Mouse (Mus musculus): ENCODE measurements around the gene Gm21028.
"Not testable (repeated sequence)": the region's sequence is repeated elsewhere in the genome, so short reads cannot be mapped to it uniquely, and the experiment has no call there.

DNA sequence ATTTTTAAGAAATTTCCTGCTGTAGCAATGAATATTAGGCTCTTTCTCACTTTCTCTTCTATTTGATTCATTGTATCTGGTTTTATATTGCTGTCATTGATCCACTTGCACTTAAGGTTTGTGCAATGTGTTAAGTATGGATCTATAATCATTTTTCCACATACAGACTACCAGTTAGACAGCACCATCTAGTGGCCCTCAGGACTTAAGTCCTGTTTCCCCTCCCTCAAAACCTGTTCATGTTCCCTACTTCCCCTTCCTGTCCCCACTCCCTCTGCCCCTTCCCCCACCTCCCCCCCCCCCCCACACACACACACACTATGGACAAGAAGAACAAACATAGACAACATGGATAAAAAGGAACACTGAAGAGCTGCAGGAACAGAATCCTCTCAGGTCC, 17.3 kb upstream of the Gm21028 start:
- TF ChIP-seq GATA1 (IDR thresholded peaks at IDR 0.05; ENCODE audit: borderline replicate concordance, low read length); FLI1 (IDR thresholded peaks at IDR 0.05; ENCODE audit: low read length): not testable (repeated sequence)
